Mouse (Mus musculus): Measurements from ENCODE around the gene Zfp583.

DNA sequence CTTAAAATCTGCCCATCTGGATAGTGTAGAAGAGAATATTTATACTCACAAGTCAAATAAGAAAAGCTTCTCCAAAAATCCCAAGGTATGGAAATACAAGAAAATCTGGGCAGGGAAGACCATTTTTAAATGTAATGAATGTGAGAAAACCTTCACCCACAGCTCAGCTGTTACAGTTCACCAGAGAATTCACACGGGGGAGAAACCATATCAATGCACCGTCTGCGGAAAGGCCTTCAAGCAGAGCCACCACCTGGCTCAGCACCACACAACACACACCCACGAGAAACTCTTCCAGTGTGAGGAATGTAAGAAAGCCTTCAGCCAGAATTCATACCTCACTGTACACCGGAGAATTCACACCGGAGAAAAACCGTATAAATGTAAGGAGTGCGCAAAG lies 47.4 kb upstream of the Zfp583 start:
- TF ChIP-seq POLR2A (IDR thresholded peaks at IDR 0.05; ENCODE audit: low read depth, low read length) (no peak), CTCF (IDR thresholded peaks at IDR 0.05; ENCODE audit: borderline replicate concordance, insufficient read depth, low read length) (no peak)
